ENCODE assay signal across 11 mouse cellular contexts in genomic region chr6:99033062-99033461, GRCm38 (mm10).
DNase-seq lines count a peak whose midpoint lies in the region; ATAC-seq and TF ChIP-seq lines count a peak whose summit lies in the region.
"Had no signal": no experiment of that assay in that cellular context is flagged by ENCODE, and none has a peak within 500 bp of the region (broad histone marks: within the 10 kb centered on the region; RNA-seq: fewer than 3 reads in every experiment).

No protein-coding gene starts in this region.

- no peaks in the 10 kb centered on the region for H3K4me1 ChIP-seq in kidney, adult 2 months (ENCODE audit: control insufficient read depth, insufficient read depth, low read length)
- H3K4me1 ChIP-seq in embryonic facial prominence, embryonic 14.5 days (ENCODE audit: control insufficient read depth, insufficient read depth, low read length), result no peaks in the 10 kb centered on the region

- H3K9me3 ChIP-seq in embryonic facial prominence, embryonic 14.5 days (ENCODE audit: control insufficient read depth, low read length), result no peaks in the 10 kb centered on the region

- no peak overlapping the region for H3K27ac ChIP-seq in kidney, adult 2 months (ENCODE audit: insufficient read depth, low read depth, low read length)
- no peak overlapping the region for H3K27ac ChIP-seq in embryonic facial prominence, embryonic 14.5 days (replicated peaks; ENCODE audit: low read depth, low read length)

- no peaks in the 10 kb centered on the region for H3K36me3 ChIP-seq in kidney, adult 2 months (ENCODE audit: control insufficient read depth, insufficient read depth, low read length)
- no peaks in the 10 kb centered on the region for H3K36me3 ChIP-seq in embryonic facial prominence, embryonic 14.5 days (ENCODE audit: control insufficient read depth, insufficient read depth, low read length)

- H3K27me3 ChIP-seq in kidney, adult 2 months (replicated peaks; ENCODE audit: control insufficient read depth, insufficient read depth, low read length), result no peaks in the 10 kb centered on the region
- no peaks in the 10 kb centered on the region for H3K27me3 ChIP-seq in embryonic facial prominence, embryonic 14.5 days (replicated peaks; ENCODE audit: control insufficient read depth, insufficient read depth, low read length)

- peak; percentile 45 for TF ChIP-seq CTCF in kidney, adult 2 months (conservative IDR thresholded peaks at IDR 0.05; ENCODE audit: insufficient read depth, insufficient read length, low read depth, low read length)

- H3K9ac ChIP-seq in embryonic facial prominence, embryonic 14.5 days (ENCODE audit: low read depth, low read length), result no peak overlapping the region

- no peak overlapping the region for H3K4me2 ChIP-seq in embryonic facial prominence, embryonic 14.5 days (ENCODE audit: low read depth, low read length)

- DNase-seq in kidney, adult 2 months, result no peak
- DNase-seq in kidney, postnatal 14 days, result no peak
- DNase-seq in urinary bladder, postnatal 14 days (ENCODE audit: low spot score), result peak; percentile 68
- DNase-seq in urinary bladder, postnatal 10 days (ENCODE audit: low spot score), result no peak
- DNase-seq in embryonic facial prominence, embryonic 14.5 days (ENCODE audit: low spot score), result peak; percentile 66
- DNase-seq in cerebellum, adult 9-10 months, result no peak
- no peak for DNase-seq in ovary, postnatal 10 days (ENCODE audit: low spot score)
- DNase-seq: cerebellum, postnatal 10 days; gastrocnemius, postnatal 10 days had no signal

- TF ChIP-seq POLR2A in kidney, adult 2 months (IDR thresholded peaks at IDR 0.05; ENCODE audit: low read depth, low read length), result no peak

- 59% methylated on average over 6 of the region's 6 CpGs for WGBS in kidney, adult 2 months
- WGBS in embryonic facial prominence, embryonic 14.5 days, result 46% methylated on average over 6 of the region's 6 CpGs

- ATAC-seq in embryonic facial prominence, embryonic 14.5 days (ENCODE audit: low read depth), result no peak
- ATAC-seq: hindbrain, embryonic 16.5 days had no signal

- H3K4me3 ChIP-seq in kidney, adult 2 months (ENCODE audit: insufficient read depth, low read depth, low read length), result no peak overlapping the region
- H3K4me3 ChIP-seq in embryonic facial prominence, embryonic 14.5 days (ENCODE audit: low read depth, low read length), result no peak overlapping the region
- H3K4me3 ChIP-seq: myocyte had no signal

Comparison
In these comparisons a context has a peak if more than half of its experiments do, and no peak if none do; other contexts are left out.
1. DNase-seq: peak in urinary bladder, postnatal 14 days (single experiment) and embryonic facial prominence, embryonic 14.5 days (single experiment); none in kidney, adult 2 months (single experiment), kidney, postnatal 14 days (single experiment), urinary bladder, postnatal 10 days (single experiment), cerebellum, adult 9-10 months (single experiment) and ovary, postnatal 10 days (single experiment).